Mouse (Mus musculus): ENCODE data around the gene Gja5. TPM values are rescaled to one million over a fixed set of nuclear protein-coding genes. Genes with fewer than 3 reads are reported as not detected.
A peak's percentile ranks its signal among the peaks of the same experiment; 100 is the strongest.

The Gja5 gene
- polyA plus RNA-seq, 1 experiment from 2014 or later: 3.0 TPM

- no peaks in the 10 kb centered on the region for H3K9me3 ChIP-seq (replicated peaks)
- WGBS: 4% methylated on average over 5 of the region's 5 CpGs
- H3K27me3 ChIP-seq (replicated peaks): 0 out of 2 replicates have a peak, but pooled peaks cover 8% of the 10 kb centered on the region
- peaks cover 26% of the 10 kb centered on the region for H3K4me1 ChIP-seq
- H3K4me2 ChIP-seq: peak overlapping the region; percentile 30
- H3K36me3 ChIP-seq: no peaks in the 10 kb centered on the region
- no peak overlapping the region for H3K4me3 ChIP-seq (replicated peaks)
- ATAC-seq (ENCODE audit: low FRiP score): peak; percentile 83
- no peak overlapping the region for H3K9ac ChIP-seq (replicated peaks)
- peak overlapping the region; percentile 46; the same call in 1 of the 2 replicates for H3K27ac ChIP-seq (replicated peaks)
Observed at GRCm38 (mm10) chr3:96937606-96938005, 33.1 kb downstream of the Gja5 start.

DNA sequence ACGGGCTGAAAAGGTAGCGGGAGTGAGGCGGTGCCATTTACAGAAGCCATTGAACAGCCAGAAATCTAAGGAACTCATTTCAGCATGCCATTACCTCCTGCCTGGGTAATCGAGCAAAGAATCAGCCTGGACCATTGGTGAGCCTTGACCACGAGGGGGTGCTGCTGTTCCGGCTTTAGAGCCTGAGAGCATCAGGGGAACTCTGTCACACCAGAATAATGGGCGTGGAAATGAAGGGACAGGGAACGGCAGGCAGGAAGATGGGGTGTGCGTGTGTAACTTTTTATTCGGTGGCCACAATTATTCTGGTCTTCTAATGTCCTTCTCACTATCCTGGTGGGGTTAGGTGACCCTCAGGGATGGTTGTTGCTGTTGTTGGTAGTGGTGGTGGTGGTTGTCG, 34.2 kb downstream of the Gja5 start:
- no peak overlapping the region for H3K27ac ChIP-seq (replicated peaks)
- 0 out of 2 replicates have a peak, but pooled peaks cover 8% of the 10 kb centered on the region for H3K27me3 ChIP-seq (replicated peaks)
- peaks cover 24% of the 10 kb centered on the region for H3K4me1 ChIP-seq
- peak overlapping the region; percentile 19; the same call in 1 of the 2 replicates for H3K4me3 ChIP-seq (replicated peaks)
- 0 out of 2 replicates have a peak, but pooled peaks cover 4% of the 10 kb centered on the region for H3K9me3 ChIP-seq (replicated peaks)
- H3K36me3 ChIP-seq: no peaks in the 10 kb centered on the region
- peak; percentile 85 for ATAC-seq (ENCODE audit: low FRiP score)
- H3K4me2 ChIP-seq: peak overlapping the region; percentile 49
- 8% methylated on average over 11 of the region's 11 CpGs for WGBS
- H3K9ac ChIP-seq (replicated peaks): no peak overlapping the region

DNA sequence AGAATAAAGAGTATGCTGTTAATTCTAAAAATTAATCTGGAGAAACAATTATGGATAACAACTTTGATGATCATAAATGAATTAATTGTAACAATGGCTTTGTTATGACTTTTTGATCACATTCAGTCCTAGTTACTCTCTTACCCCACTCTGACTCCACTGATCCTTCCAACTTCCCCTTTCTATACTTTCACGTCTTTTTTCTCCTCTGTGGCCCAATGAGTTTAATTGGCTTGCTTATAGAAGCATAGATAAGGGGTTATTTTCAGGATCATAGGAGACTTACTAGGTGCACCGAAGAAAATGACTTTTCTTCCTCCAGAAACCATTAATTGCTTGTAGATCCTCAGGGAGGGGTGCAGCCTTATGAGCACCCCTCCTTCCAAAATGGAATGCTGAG, 38.2 kb downstream of the Gja5 start:
- Histone ChIP-seq H3K27me3 (replicated peaks) (no peaks in the 10 kb centered on the region), H3K27ac (replicated peaks) (no peak overlapping the region)
- 88% methylated on average over 2 of the region's 2 CpGs for WGBS

DNA sequence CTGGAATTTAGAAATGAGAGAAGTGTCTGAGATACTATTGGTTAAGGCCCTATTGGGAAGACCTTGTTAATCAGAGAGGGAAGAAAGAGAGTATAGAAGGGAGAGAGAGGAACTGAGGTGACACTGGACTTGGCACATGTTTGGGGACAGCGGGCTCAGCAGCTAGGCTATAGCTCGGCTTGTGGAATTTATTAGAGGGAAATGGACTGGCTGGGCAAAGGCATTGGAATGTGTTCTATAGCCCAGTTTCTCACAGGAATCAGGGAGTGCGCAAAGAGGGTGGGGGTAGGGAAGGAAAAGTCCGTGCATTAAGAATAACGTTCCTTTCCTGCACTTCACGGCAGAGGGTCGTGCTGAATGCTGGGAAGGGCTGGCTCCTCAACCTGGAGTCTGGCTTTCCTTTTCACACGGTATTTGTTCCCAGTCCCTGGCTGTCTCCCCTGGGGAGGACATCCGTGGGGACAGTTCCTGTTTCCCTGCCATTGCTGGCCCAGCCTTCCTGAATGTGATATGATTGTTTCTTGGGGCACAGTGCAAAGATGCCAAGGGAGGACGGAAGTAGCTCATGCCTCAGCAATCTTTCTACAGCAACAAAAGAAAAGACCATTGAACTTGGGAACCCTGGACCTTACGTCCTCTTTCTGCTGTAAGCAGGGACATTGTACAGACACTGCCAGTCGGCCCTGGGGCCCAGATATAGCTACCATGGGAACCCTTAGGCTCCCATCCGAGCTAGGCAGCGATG, 49.2 kb downstream of the Gja5 start:
- H3K4me2 ChIP-seq: peak overlapping the region; percentile 9; the same call in 1 of the 2 replicates
- no peaks in the 10 kb centered on the region for H3K36me3 ChIP-seq
- 44% methylated on average over 14 of the region's 14 CpGs for WGBS
- H3K9ac ChIP-seq (replicated peaks): no peak overlapping the region
- H3K4me1 ChIP-seq: no peaks in the 10 kb centered on the region
- H3K27ac ChIP-seq (replicated peaks): no peak overlapping the region
- no peak for ATAC-seq (ENCODE audit: low FRiP score)
- H3K27me3 ChIP-seq (replicated peaks): no peaks in the 10 kb centered on the region
- H3K4me3 ChIP-seq (replicated peaks): no peak overlapping the region
- no peaks in the 10 kb centered on the region for H3K9me3 ChIP-seq (replicated peaks)

More for the DNA sequence above, 38.2 kb downstream of the Gja5 start:
- Histone ChIP-seq H3K36me3 (no peaks in the 10 kb centered on the region), H3K9me3 (replicated peaks) (0 out of 2 replicates have a peak, but pooled peaks cover 4% of the 10 kb centered on the region), H3K4me3 (replicated peaks) (no peak overlapping the region), H3K4me1 (peaks cover 14% of the 10 kb centered on the region), H3K9ac (replicated peaks) (no peak overlapping the region), H3K4me2 (no peak overlapping the region)
- ATAC-seq (ENCODE audit: low FRiP score): no peak

- Histone ChIP-seq H3K4me3 (replicated peaks) (no peak overlapping the region), H3K4me2 (no peak overlapping the region; the same call in 1 of the 2 replicates), H3K27ac (replicated peaks) (no peak overlapping the region), H3K9me3 (replicated peaks) (no peaks in the 10 kb centered on the region), H3K9ac (replicated peaks) (no peak overlapping the region), H3K4me1 (peaks cover 11% of the 10 kb centered on the region), H3K27me3 (replicated peaks) (no peaks in the 10 kb centered on the region), H3K36me3 (no peaks in the 10 kb centered on the region)
- ATAC-seq (ENCODE audit: low FRiP score): no peak
- 46% methylated on average over 8 of the region's 8 CpGs for WGBS
Observed at GRCm38 (mm10) chr3:96960597-96960996, 56.1 kb downstream of the Gja5 start.

GRCm38 (mm10) chr3:96963088-96964034, 58.9 kb downstream of the Gja5 start:
- peak; percentile 31; the same call in 1 of the 2 replicates for ATAC-seq (ENCODE audit: low FRiP score)
- no peaks in the 10 kb centered on the region for H3K36me3 ChIP-seq
- WGBS: 50% methylated on average over 12 of the region's 12 CpGs
- no peak overlapping the region for H3K4me3 ChIP-seq (replicated peaks)
- no peaks in the 10 kb centered on the region for H3K9me3 ChIP-seq (replicated peaks)
- peaks cover 11% of the 10 kb centered on the region for H3K4me1 ChIP-seq
- no peak overlapping the region for H3K27ac ChIP-seq (replicated peaks)
- no peak overlapping the region for H3K4me2 ChIP-seq
- H3K27me3 ChIP-seq (replicated peaks): no peaks in the 10 kb centered on the region
- H3K9ac ChIP-seq (replicated peaks): no peak overlapping the region

DNA sequence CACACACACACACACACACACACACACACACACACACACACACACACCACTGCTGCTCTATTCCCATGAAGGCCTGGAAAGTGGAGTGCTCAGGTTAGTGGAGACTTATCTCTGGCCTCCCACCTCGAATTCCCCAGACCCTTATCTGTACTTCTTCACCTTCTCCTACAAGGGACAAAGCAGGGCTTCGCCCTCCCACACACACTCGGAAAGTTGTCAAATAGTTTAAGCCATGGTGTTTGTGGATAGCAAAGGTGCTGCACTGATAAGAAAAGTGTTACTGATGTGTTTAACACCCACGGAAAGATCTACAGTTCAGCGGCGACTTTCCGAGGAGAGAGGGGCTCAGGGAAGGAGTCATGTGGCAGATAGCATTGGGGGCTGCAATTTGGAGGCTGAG, 66.5 kb downstream of the Gja5 start:
- Histone ChIP-seq H3K4me2 (no peak overlapping the region), H3K4me3 (replicated peaks) (no peak overlapping the region), H3K9ac (replicated peaks) (no peak overlapping the region), H3K27me3 (replicated peaks) (no peaks in the 10 kb centered on the region), H3K4me1 (no peaks in the 10 kb centered on the region), H3K36me3 (no peaks in the 10 kb centered on the region), H3K9me3 (replicated peaks) (no peaks in the 10 kb centered on the region), H3K27ac (replicated peaks) (no peak overlapping the region)
- no peak for ATAC-seq (ENCODE audit: low FRiP score)
- 69% methylated on average over 7 of the region's 7 CpGs for WGBS

- H3K4me1 ChIP-seq: no peaks in the 10 kb centered on the region
- no peak overlapping the region for H3K27ac ChIP-seq (replicated peaks)
- H3K36me3 ChIP-seq: no peaks in the 10 kb centered on the region
- WGBS: 89% methylated on average over 7 of the region's 7 CpGs
- no peak overlapping the region for H3K4me3 ChIP-seq (replicated peaks)
- no peak overlapping the region for H3K4me2 ChIP-seq
- no peak overlapping the region for H3K9ac ChIP-seq (replicated peaks)
- no peaks in the 10 kb centered on the region for H3K27me3 ChIP-seq (replicated peaks)
- no peaks in the 10 kb centered on the region for H3K9me3 ChIP-seq (replicated peaks)
- no peak for ATAC-seq (ENCODE audit: low FRiP score)
Observed at GRCm38 (mm10) chr3:96974467-96974866, 70.0 kb downstream of the Gja5 start.

DNA sequence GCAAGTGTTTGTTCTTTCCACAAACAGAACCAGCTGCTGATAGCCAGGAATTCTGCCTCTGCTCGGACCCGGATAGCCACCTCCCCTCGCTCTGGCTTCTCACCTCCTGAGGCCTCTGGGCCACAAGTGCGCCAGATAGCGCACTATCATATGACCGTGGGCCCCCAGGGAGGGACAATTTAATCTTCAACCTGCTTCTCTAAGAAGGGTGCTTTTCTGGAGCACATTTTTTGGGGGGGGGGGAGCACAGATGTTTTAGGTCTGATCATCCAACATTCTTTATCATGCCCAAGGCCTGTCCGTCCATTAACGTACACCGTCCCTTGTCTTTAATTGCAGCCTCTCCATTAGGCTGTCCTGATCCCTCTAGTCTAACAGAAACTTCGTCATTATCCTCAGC, 71.1 kb downstream of the Gja5 start:
- H3K4me2 ChIP-seq: no peak overlapping the region
- H3K36me3 ChIP-seq: no peaks in the 10 kb centered on the region
- H3K9me3 ChIP-seq (replicated peaks): no peaks in the 10 kb centered on the region
- no peaks in the 10 kb centered on the region for H3K27me3 ChIP-seq (replicated peaks)
- H3K4me3 ChIP-seq (replicated peaks): no peak overlapping the region
- ATAC-seq (ENCODE audit: low FRiP score): no peak
- WGBS: 93% methylated on average over 10 of the region's 10 CpGs
- no peaks in the 10 kb centered on the region for H3K4me1 ChIP-seq
- H3K9ac ChIP-seq (replicated peaks): no peak overlapping the region
- no peak overlapping the region for H3K27ac ChIP-seq (replicated peaks)

- Histone ChIP-seq H3K9ac (replicated peaks) (no peak overlapping the region), H3K4me2 (no peak overlapping the region), H3K4me3 (replicated peaks) (no peak overlapping the region), H3K4me1 (no peaks in the 10 kb centered on the region), H3K27me3 (replicated peaks) (no peaks in the 10 kb centered on the region), H3K36me3 (no peaks in the 10 kb centered on the region), H3K27ac (replicated peaks) (no peak overlapping the region), H3K9me3 (replicated peaks) (no peaks in the 10 kb centered on the region)
- ATAC-seq (ENCODE audit: low FRiP score): no peak
- WGBS: 92% methylated on average over 2 of the region's 2 CpGs
Observed at GRCm38 (mm10) chr3:96977507-96977906, 73.0 kb downstream of the Gja5 start.

DNA sequence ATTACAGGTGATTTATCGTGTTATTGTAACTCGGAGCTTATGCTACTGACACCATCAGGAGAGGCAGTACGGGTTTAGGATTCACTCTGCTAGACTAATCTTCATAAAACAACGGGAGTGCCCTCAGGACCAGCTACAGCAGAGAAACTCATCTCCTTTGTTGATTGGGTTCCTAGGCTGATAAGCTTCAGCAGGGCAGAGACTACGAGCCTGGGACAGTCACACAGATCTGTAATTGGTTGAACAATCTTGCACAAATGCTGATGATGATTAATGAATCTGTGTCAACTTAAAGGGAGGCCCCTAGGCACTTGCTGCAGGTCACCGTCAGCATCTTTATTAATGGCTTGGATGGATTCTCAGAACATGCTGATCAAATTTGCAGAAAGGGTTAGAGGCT, 74.0 kb downstream of the Gja5 start:
- Histone ChIP-seq H3K4me3 (replicated peaks) (no peak overlapping the region), H3K4me2 (no peak overlapping the region), H3K9me3 (replicated peaks) (no peaks in the 10 kb centered on the region), H3K4me1 (no peaks in the 10 kb centered on the region), H3K27ac (replicated peaks) (no peak overlapping the region), H3K9ac (replicated peaks) (no peak overlapping the region), H3K27me3 (replicated peaks) (no peaks in the 10 kb centered on the region), H3K36me3 (no peaks in the 10 kb centered on the region)
- WGBS: 50% methylated on average over 6 of the region's 6 CpGs
- ATAC-seq (ENCODE audit: low FRiP score): peak; percentile 47
